Mouse (Mus musculus): Measurements from ENCODE around the gene Col11a2. TPM values are rescaled to one million over a fixed set of nuclear protein-coding genes. Genes with fewer than 3 reads are reported as not detected.

Col11a2 gene
- polyA plus RNA-seq, 1 experiment from 2014 or later = 0.27 TPM

DNA sequence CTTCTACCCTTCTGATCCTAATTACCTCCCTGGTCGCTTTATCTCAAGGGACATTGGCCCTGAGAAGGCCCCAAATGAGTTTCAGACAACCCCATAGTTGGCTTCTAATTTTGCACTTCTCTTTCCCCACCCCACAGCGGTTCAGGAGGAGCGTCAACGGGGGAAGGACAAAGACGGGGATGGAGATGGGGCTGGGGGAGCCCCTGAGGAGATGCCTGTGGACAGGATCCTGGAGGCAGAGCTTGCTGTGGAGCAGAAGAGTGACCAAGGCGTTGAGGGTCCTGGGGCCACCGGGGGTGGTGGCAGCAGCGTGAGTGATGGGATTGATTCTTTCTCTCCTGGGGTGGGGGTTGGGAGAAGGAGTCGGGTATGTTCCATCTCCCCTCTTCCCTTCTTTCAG lies 3.7 kb upstream of the Col11a2 start:
- Histone ChIP-seq H3K36me3 (ENCODE audit: control insufficient read depth, insufficient read depth) (peaks cover 18% of the 10 kb centered on the region), H3K9ac (ENCODE audit: low read depth, low read length) (no peak overlapping the region), H3K4me3 (ENCODE audit: low read depth, low read length) (no peak overlapping the region), H3K9me3 (replicated peaks; ENCODE audit: control insufficient read depth, low read length) (no peaks in the 10 kb centered on the region), H3K4me2 (ENCODE audit: low read depth, low read length) (no peak overlapping the region), H3K27me3 (ENCODE audit: control insufficient read depth, insufficient read depth, low read depth, low read length) (peaks cover 12% of the 10 kb centered on the region), H3K27ac (ENCODE audit: low read length) (no peak overlapping the region), H3K4me1 (ENCODE audit: control insufficient read depth, low read depth, low read length) (peaks cover 28% of the 10 kb centered on the region)
- ATAC-seq (ENCODE audit: low read depth) = no peak
- 87% methylated on average over 9 of the region's 9 CpGs for WGBS (ENCODE audit: insufficient replicate concordance)

DNA sequence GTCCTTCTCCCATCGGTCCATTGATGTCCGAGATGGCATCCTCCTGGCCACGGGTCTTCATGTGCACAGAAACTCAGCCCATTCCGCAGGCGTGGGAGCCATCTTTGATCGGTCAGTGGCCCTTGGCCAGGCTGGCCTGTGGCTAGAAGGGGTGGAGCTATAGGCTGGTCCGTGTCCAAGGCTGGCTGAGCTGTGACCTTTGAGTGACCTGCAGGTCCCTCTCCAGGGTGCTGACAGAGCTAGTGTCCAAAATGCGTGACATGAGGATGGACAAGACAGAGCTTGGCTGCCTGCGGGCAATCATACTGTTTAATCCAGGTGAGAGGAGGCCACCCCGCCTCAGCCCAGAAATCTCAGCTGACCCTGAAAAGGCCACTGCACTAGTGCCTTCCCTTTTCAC lies 2.6 kb upstream of the Col11a2 start:
- Histone ChIP-seq H3K27me3 (ENCODE audit: control insufficient read depth, insufficient read depth, low read depth, low read length) (peaks cover 16% of the 10 kb centered on the region), H3K4me2 (ENCODE audit: low read depth, low read length) (no peak overlapping the region), H3K9me3 (replicated peaks; ENCODE audit: control insufficient read depth, low read length) (no peaks in the 10 kb centered on the region), H3K4me1 (ENCODE audit: control insufficient read depth, low read depth, low read length) (peaks cover 24% of the 10 kb centered on the region), H3K27ac (ENCODE audit: low read length) (no peak overlapping the region), H3K36me3 (ENCODE audit: control insufficient read depth, insufficient read depth) (peaks cover 18% of the 10 kb centered on the region), H3K4me3 (ENCODE audit: low read depth, low read length) (no peak overlapping the region), H3K9ac (ENCODE audit: low read depth, low read length) (no peak overlapping the region)
- no peak for ATAC-seq (ENCODE audit: low read depth)
- 72% methylated on average over 10 of the region's 10 CpGs for WGBS (ENCODE audit: insufficient replicate concordance)

- no peak overlapping the region for H3K4me3 ChIP-seq (ENCODE audit: low read depth, low read length)
- peaks cover 16% of the 10 kb centered on the region for H3K27me3 ChIP-seq (ENCODE audit: control insufficient read depth, insufficient read depth, low read depth, low read length)
- no peak for ATAC-seq (ENCODE audit: low read depth)
- no peak overlapping the region for H3K27ac ChIP-seq (ENCODE audit: low read length)
- peaks cover 24% of the 10 kb centered on the region for H3K4me1 ChIP-seq (ENCODE audit: control insufficient read depth, low read depth, low read length)
- H3K9ac ChIP-seq (ENCODE audit: low read depth, low read length) = no peak overlapping the region
- peaks cover 18% of the 10 kb centered on the region for H3K36me3 ChIP-seq (ENCODE audit: control insufficient read depth, insufficient read depth)
- no peak overlapping the region for H3K4me2 ChIP-seq (ENCODE audit: low read depth, low read length)
- no peaks in the 10 kb centered on the region for H3K9me3 ChIP-seq (replicated peaks; ENCODE audit: control insufficient read depth, low read length)
- WGBS (ENCODE audit: insufficient replicate concordance) = 83% methylated on average over 7 of the region's 7 CpGs
These were observed 2.0 kb upstream of the Col11a2 start for GRCm38 (mm10) chr17:34037241-34037640.

GRCm38 (mm10) chr17:34038440-34038839 lies 797 bp upstream of the Col11a2 start:
- Histone ChIP-seq H3K36me3 (ENCODE audit: control insufficient read depth, insufficient read depth) (peaks cover 18% of the 10 kb centered on the region), H3K9ac (ENCODE audit: low read depth, low read length) (no peak overlapping the region), H3K4me2 (ENCODE audit: low read depth, low read length) (peak overlapping the region; percentile 2; the same call in 1 of the 2 replicates), H3K4me1 (ENCODE audit: control insufficient read depth, low read depth, low read length) (peaks cover 14% of the 10 kb centered on the region), H3K4me3 (ENCODE audit: low read depth, low read length) (no peak overlapping the region), H3K9me3 (replicated peaks; ENCODE audit: control insufficient read depth, low read length) (no peaks in the 10 kb centered on the region), H3K27me3 (ENCODE audit: control insufficient read depth, insufficient read depth, low read depth, low read length) (peaks cover 16% of the 10 kb centered on the region), H3K27ac (ENCODE audit: low read length) (no peak overlapping the region)
- no peak for ATAC-seq (ENCODE audit: low read depth)
- WGBS (ENCODE audit: insufficient replicate concordance) = 27% methylated on average over 21 of the region's 21 CpGs

- no peak overlapping the region for H3K9ac ChIP-seq (ENCODE audit: low read depth, low read length)
- WGBS (ENCODE audit: insufficient replicate concordance) = 33% methylated on average over 17 of the region's 17 CpGs
- H3K4me2 ChIP-seq (ENCODE audit: low read depth, low read length) = no peak overlapping the region
- H3K4me3 ChIP-seq (ENCODE audit: low read depth, low read length) = no peak overlapping the region
- H3K36me3 ChIP-seq (ENCODE audit: control insufficient read depth, insufficient read depth) = peaks cover 18% of the 10 kb centered on the region
- ATAC-seq (ENCODE audit: low read depth) = no peak
- no peak overlapping the region for H3K27ac ChIP-seq (ENCODE audit: low read length)
- H3K4me1 ChIP-seq (ENCODE audit: control insufficient read depth, low read depth, low read length) = peaks cover 8% of the 10 kb centered on the region; the same call in 1 of the 2 replicates
- H3K27me3 ChIP-seq (ENCODE audit: control insufficient read depth, insufficient read depth, low read depth, low read length) = peaks cover 16% of the 10 kb centered on the region
- no peaks in the 10 kb centered on the region for H3K9me3 ChIP-seq (replicated peaks; ENCODE audit: control insufficient read depth, low read length)
These were observed 569 bp downstream of the Col11a2 start for GRCm38 (mm10) chr17:34039562-34040450.

- no peak overlapping the region for H3K27ac ChIP-seq (ENCODE audit: low read length)
- no peak overlapping the region for H3K4me2 ChIP-seq (ENCODE audit: low read depth, low read length)
- no peak overlapping the region for H3K9ac ChIP-seq (ENCODE audit: low read depth, low read length)
- 69% methylated on average over 14 of the region's 14 CpGs for WGBS (ENCODE audit: insufficient replicate concordance)
- no peaks in the 10 kb centered on the region for H3K9me3 ChIP-seq (replicated peaks; ENCODE audit: control insufficient read depth, low read length)
- H3K4me1 ChIP-seq (ENCODE audit: control insufficient read depth, low read depth, low read length) = no peaks in the 10 kb centered on the region
- ATAC-seq (ENCODE audit: low read depth) = no peak
- H3K27me3 ChIP-seq (ENCODE audit: control insufficient read depth, insufficient read depth, low read depth, low read length) = peaks cover 2% of the 10 kb centered on the region; the same call in 1 of the 2 replicates
- no peak overlapping the region for H3K4me3 ChIP-seq (ENCODE audit: low read depth, low read length)
- no peaks in the 10 kb centered on the region for H3K36me3 ChIP-seq (ENCODE audit: control insufficient read depth, insufficient read depth)
These were observed 6.7 kb downstream of the Col11a2 start for GRCm38 (mm10) chr17:34045941-34046340.

DNA sequence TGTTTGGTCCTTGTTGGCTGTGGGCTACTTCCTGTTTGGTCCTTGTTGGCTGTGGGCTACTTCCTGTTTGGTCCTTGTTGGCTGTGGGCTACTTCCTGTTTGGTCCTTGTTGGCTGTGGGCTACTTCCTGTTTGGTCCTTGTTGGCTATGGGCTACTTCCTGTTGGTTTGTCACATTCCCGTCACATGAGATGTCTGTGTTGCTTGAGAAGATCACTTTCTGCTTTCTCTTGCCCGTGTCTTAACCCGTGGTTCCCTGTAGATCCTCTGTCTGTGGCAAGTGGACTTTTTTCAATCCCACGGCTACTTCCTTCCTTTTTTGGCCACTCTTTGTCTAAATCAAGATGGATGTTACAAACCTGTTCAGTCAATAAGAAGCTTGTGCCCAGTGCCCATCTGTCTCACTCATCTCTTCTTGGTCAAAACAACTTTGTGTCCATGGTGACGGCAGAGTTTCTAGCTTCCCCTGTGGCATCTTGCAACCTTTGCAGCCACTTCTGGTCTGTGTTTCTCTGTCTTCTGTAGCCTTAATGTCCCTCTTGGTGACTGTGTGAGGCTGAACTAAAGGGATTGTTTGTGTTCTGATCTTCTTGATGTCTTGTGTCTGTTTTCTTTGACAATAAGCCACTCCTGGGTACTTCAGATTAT lies 8.3 kb downstream of the Col11a2 start:
- Histone ChIP-seq H3K4me1 (ENCODE audit: control insufficient read depth, low read depth, low read length) (no peaks in the 10 kb centered on the region), H3K27me3 (ENCODE audit: control insufficient read depth, insufficient read depth, low read depth, low read length) (no peaks in the 10 kb centered on the region), H3K27ac (ENCODE audit: low read length) (no peak overlapping the region), H3K9ac (ENCODE audit: low read depth, low read length) (no peak overlapping the region), H3K36me3 (ENCODE audit: control insufficient read depth, insufficient read depth) (no peaks in the 10 kb centered on the region), H3K9me3 (replicated peaks; ENCODE audit: control insufficient read depth, low read length) (no peaks in the 10 kb centered on the region), H3K4me2 (ENCODE audit: low read depth, low read length) (no peak overlapping the region), H3K4me3 (ENCODE audit: low read depth, low read length) (no peak overlapping the region)
- no peak for ATAC-seq (ENCODE audit: low read depth)
- WGBS (ENCODE audit: insufficient replicate concordance) = 49% methylated on average over 5 of the region's 5 CpGs

GRCm38 (mm10) chr17:34057224-34057623 lies 18.0 kb downstream of the Col11a2 start:
- Histone ChIP-seq H3K27ac (ENCODE audit: low read length) (no peak overlapping the region), H3K9ac (ENCODE audit: low read depth, low read length) (no peak overlapping the region), H3K36me3 (ENCODE audit: control insufficient read depth, insufficient read depth) (no peaks in the 10 kb centered on the region), H3K4me1 (ENCODE audit: control insufficient read depth, low read depth, low read length) (no peaks in the 10 kb centered on the region), H3K9me3 (replicated peaks; ENCODE audit: control insufficient read depth, low read length) (no peaks in the 10 kb centered on the region), H3K27me3 (ENCODE audit: control insufficient read depth, insufficient read depth, low read depth, low read length) (no peaks in the 10 kb centered on the region), H3K4me2 (ENCODE audit: low read depth, low read length) (no peak overlapping the region), H3K4me3 (ENCODE audit: low read depth, low read length) (no peak overlapping the region)
- ATAC-seq (ENCODE audit: low read depth) = peak; percentile 35; the same call in 1 of the 2 replicates
- WGBS (ENCODE audit: insufficient replicate concordance) = 27% methylated on average over 7 of the region's 7 CpGs

- no peak for ATAC-seq (ENCODE audit: low read depth)
- H3K36me3 ChIP-seq (ENCODE audit: control insufficient read depth, insufficient read depth) = no peaks in the 10 kb centered on the region
- no peaks in the 10 kb centered on the region for H3K4me1 ChIP-seq (ENCODE audit: control insufficient read depth, low read depth, low read length)
- WGBS (ENCODE audit: insufficient replicate concordance) = 33% methylated on average over 3 of the region's 3 CpGs
- no peak overlapping the region for H3K27ac ChIP-seq (ENCODE audit: low read length)
- H3K9me3 ChIP-seq (replicated peaks; ENCODE audit: control insufficient read depth, low read length) = no peaks in the 10 kb centered on the region
- no peak overlapping the region for H3K4me2 ChIP-seq (ENCODE audit: low read depth, low read length)
- H3K4me3 ChIP-seq (ENCODE audit: low read depth, low read length) = no peak overlapping the region
- no peaks in the 10 kb centered on the region for H3K27me3 ChIP-seq (ENCODE audit: control insufficient read depth, insufficient read depth, low read depth, low read length)
- H3K9ac ChIP-seq (ENCODE audit: low read depth, low read length) = no peak overlapping the region
These were observed 29.6 kb downstream of the Col11a2 start for GRCm38 (mm10) chr17:34068864-34069263.

Measured in liver, embryonic 16.5 days (tissue).